Mouse (Mus musculus) hindbrain, embryonic 16.5 days (tissue): ENCODE data around the gene Gm10392. TPM values are rescaled to one million over a fixed set of nuclear protein-coding genes. Genes with fewer than 3 reads are reported as not detected.
A peak's percentile ranks its signal among the peaks of the same experiment; 100 is the strongest.

ENCODE experiments used
- ATAC-seq: fragments of 200-750 bp; cut with Nextera tagmentation; 2 replicates; pipeline ENCODE4 v1.8.0; 2017; ENCODE audit warnings: moderate TSS enrichment, moderate library complexity
- H3K27ac ChIP-seq: fragments of 300-500 bp; sonication (generic); 2 replicates; pipeline ENCODE4 v1.5.1; 2014; ENCODE audit warnings: low read depth, mild to moderate bottlenecking, control low read depth, low read length, moderate library complexity
- H3K27me3 ChIP-seq: fragments of 300-500 bp; sonication (generic); replicated peaks from 2 replicates; pipeline ENCODE4 v1.6.1; 2014; ENCODE audit warnings: low read length; ENCODE audit not compliant: control insufficient read depth, insufficient read depth
- H3K36me3 ChIP-seq: fragments of 300-500 bp; sonication (generic); 2 replicates; pipeline ENCODE4 v1.6.1; 2014; ENCODE audit warnings: mild to moderate bottlenecking, low read length, moderate library complexity, mixed read lengths; ENCODE audit not compliant: control insufficient read depth, insufficient read depth
- H3K4me1 ChIP-seq: fragments of 300-500 bp; sonication (generic); 2 replicates; pipeline ENCODE4 v1.6.1; 2014; ENCODE audit warnings: low read depth, low read length; ENCODE audit not compliant: control insufficient read depth, insufficient read depth
- H3K4me2 ChIP-seq: fragments of 300-500 bp; sonication (generic); 2 replicates; pipeline ENCODE4 v1.6.1; 2014; ENCODE audit warnings: mild to moderate bottlenecking, low read length, control low read depth, moderate library complexity
- H3K4me3 ChIP-seq: fragments of 300-500 bp; sonication (generic); 2 replicates; pipeline ENCODE4 v1.5.1; 2014; ENCODE audit warnings: mild to moderate bottlenecking, low read length, control low read depth, moderate library complexity
- H3K9ac ChIP-seq: fragments of 300-500 bp; sonication (generic); 2 replicates; pipeline ENCODE4 v1.6.1; 2014; ENCODE audit warnings: low read depth, mild to moderate bottlenecking, control low read depth, low read length, moderate library complexity
- H3K9me3 ChIP-seq: fragments of 300-500 bp; sonication (generic); 2 replicates; pipeline ENCODE4 v1.6.1; 2014; ENCODE audit warnings: mild to moderate bottlenecking, low read length, moderate library complexity; ENCODE audit not compliant: control insufficient read depth
- WGBS: fragments of 180-500 bp; shearing (Covaris S2); extraction: QIAGEN DNeasy Blood & Tissue Kit; methylation state at CpG from one replicate; pipeline ENCODE4 v1.1.7; 2014; 5-methylcytosine and 5-hydroxymethylcytosine counted together
- polyA plus RNA-seq: library from polyadenylated mRNA; unstranded; fragments of >200 nt; fragmentation: Nextera tagmentation; extraction: Ambion mirVana; gene quantifications from 2 replicates; pipeline ENCODE4 v1.2.1, GENCODE M21; 2015

The Gm10392 gene
- polyA plus RNA-seq, 1 experiment from 2014 or later = 0.19 TPM

DNA sequence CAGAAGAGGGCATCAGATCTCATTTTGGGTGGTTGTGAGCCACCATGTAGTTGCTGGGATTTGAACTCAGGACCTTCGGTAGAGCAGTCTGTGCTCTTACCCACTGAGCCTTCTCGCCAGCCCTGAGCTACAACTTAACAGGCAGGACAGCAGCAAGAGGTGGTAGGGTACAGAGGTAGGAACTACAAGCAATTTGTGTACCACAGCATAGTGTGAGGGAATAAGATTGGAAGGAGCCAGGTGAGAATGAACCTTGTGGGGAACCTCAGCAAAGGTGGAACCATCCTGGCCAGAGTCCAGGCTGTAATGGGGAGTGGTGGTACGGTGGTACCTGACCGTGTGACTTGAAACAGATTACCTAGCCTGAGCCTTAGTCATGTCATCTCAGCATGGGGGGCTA, 17.0 kb downstream of the Gm10392 start:
- H3K36me3 ChIP-seq = peaks cover 38% of the 10 kb centered on the region
- H3K9ac ChIP-seq = no peak overlapping the region
- H3K27ac ChIP-seq = no peak overlapping the region
- H3K4me3 ChIP-seq = no peak overlapping the region
- no peak for ATAC-seq
- H3K9me3 ChIP-seq = no peaks in the 10 kb centered on the region
- peaks cover 30% of the 10 kb centered on the region for H3K4me1 ChIP-seq
- no peaks in the 10 kb centered on the region for H3K27me3 ChIP-seq
- H3K4me2 ChIP-seq = no peak overlapping the region
- WGBS = 97% methylated on average over 4 of the region's 4 CpGs

DNA sequence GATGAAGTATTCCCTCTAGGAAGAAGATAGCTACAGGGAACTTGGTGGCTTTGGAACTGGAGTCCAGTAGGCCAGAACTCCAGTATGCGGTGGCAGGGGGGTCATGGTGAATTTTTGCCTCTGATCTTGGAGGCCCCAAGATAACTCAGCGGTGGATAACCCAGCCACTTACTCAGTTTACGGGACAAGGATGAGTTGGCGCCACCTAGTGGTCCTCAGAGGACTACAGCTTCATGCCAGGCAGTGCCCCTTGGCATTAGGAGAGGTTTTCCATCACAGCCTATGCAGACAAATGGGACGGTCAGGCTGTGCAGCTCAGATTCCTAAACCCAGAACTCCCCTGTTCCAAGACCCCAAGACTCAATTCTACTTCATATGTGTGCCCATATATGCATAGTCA, 17.6 kb downstream of the Gm10392 start:
- no peak for ATAC-seq

DNA sequence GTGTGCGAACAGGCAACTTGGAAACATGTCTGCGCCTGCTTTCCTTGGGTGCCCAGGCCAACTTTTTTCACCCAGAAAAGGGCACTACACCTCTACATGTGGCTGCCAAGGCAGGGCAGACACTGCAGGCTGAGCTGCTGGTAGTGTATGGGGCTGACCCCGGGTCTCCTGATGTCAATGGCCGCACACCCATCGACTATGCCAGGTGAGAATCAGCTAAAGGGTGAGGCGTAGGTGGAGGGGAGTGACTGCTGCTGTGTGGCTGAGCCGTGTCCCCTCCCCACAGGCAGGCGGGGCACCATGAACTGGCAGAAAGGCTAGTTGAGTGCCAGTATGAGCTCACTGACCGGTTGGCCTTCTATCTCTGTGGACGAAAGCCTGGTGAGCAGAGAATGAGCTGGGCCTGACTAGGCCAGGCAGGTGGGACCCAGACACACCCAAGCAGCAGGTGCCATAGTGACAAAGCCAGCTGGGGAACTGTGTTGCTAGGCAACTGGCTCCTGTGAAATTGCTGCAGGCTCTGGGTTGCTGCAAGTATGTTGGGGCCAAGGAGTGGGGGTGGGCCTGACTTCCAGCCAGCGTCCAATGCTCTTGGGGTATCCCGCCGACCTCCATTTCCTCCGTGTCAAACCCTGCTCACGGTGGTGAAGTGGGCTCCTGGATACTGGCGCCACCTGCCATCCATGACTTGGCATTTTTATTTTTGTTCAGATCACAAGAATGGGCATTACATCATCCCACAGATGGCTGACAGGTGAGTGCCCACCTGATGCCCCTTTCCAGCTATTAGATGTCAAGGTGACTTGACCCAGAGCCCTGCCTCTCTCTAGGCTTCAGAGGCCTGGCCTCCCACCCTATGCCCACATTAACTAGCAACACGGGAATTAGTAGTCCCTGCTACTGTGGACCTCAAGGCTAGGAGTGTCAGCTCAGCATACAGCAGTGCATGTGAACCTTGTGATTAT, 18.4 kb downstream of the Gm10392 start:
- Histone ChIP-seq H3K27ac (no peak overlapping the region), H3K4me3 (no peak overlapping the region), H3K4me2 (no peak overlapping the region), H3K9ac (no peak overlapping the region), H3K4me1 (peaks cover 36% of the 10 kb centered on the region), H3K27me3 (no peaks in the 10 kb centered on the region), H3K9me3 (no peaks in the 10 kb centered on the region), H3K36me3 (peaks cover 27% of the 10 kb centered on the region)
- WGBS = 72% methylated on average over 17 of the region's 17 CpGs
- ATAC-seq = no peak

More for the DNA sequence above, 17.6 kb downstream of the Gm10392 start:
- no peak overlapping the region for H3K4me2 ChIP-seq
- H3K4me1 ChIP-seq = peaks cover 32% of the 10 kb centered on the region
- 14% methylated on average over 5 of the region's 5 CpGs for WGBS
- peaks cover 33% of the 10 kb centered on the region for H3K36me3 ChIP-seq
- no peak overlapping the region for H3K4me3 ChIP-seq
- H3K9ac ChIP-seq = no peak overlapping the region
- H3K9me3 ChIP-seq = no peaks in the 10 kb centered on the region
- no peaks in the 10 kb centered on the region for H3K27me3 ChIP-seq
- H3K27ac ChIP-seq = no peak overlapping the region

DNA sequence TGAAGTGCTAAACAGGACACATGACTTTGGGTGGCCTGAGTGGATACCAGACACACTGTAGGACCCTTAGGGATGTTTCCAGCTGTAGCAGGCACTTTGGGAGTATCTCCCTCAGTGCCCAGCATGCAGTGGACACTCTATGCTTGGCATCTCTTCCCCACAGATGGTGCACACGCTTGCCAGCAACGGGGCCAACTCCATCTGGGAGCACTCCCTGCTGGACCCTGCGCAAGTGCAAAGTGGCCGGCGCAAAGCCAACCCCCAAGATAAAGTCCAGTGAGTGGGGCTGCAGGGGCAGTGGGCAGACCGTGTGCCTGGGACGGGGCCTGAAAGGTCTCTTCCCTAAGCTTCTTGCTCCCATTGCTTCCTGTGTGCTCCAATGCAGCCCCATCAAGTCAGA, 19.6 kb downstream of the Gm10392 start:
- H3K9me3 ChIP-seq = no peaks in the 10 kb centered on the region
- peaks cover 19% of the 10 kb centered on the region for H3K36me3 ChIP-seq
- H3K27ac ChIP-seq = no peak overlapping the region
- no peaks in the 10 kb centered on the region for H3K27me3 ChIP-seq
- no peak overlapping the region for H3K4me3 ChIP-seq
- peaks cover 49% of the 10 kb centered on the region for H3K4me1 ChIP-seq
- no peak for ATAC-seq
- H3K4me2 ChIP-seq = no peak overlapping the region
- H3K9ac ChIP-seq = no peak overlapping the region
- WGBS = 67% methylated on average over 7 of the region's 7 CpGs

DNA sequence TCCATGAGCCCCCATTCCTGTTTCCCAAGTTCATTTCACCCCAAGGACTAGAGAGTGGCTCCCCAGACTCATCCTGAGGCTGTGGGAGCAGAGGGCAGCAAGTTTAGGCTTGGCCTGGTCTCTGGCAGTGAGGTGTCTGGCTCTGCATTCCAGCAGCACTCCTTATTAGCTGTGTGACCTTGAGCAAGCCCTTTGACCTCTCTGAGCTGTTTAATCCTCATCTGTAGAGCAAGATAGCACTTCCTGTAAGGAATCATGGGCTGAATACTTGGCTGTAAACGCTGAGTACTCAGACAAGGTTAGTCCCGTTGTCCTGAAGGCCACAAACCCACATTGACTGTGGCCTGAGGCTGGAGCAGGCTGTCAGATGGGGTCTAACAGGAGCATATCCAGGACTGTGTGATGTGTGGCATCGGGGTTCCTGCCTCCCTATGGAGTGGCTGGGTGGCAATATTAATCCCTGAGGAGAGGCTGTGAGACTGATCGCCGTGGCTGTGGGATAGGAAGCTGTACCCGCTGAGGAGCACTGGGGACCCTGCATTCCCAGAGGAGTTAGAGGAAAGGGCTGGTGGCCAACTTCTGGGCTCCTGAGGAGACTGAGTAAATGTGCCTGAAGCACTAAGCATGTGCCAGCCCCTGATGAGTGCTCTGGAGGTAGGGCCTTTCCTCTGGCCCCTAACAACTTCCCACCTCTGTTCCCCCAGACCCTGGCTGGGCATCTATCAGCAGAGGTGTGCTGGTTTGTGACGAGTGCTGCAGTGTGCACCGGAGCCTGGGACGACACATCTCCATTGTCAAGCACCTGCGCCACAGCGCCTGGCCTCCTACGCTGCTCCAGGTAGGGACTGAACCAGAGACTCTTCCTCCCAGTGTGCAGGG, 20.5 kb downstream of the Gm10392 start:
- Histone ChIP-seq H3K27me3 (no peaks in the 10 kb centered on the region), H3K27ac (peak overlapping the region; percentile 10; the same call in 1 of the 2 replicates), H3K4me1 (peaks cover 53% of the 10 kb centered on the region), H3K36me3 (peaks cover 17% of the 10 kb centered on the region), H3K9ac (no peak overlapping the region), H3K4me2 (no peak overlapping the region), H3K9me3 (no peaks in the 10 kb centered on the region), H3K4me3 (no peak overlapping the region)
- WGBS = 68% methylated on average over 12 of the region's 12 CpGs
- ATAC-seq = no peak

DNA sequence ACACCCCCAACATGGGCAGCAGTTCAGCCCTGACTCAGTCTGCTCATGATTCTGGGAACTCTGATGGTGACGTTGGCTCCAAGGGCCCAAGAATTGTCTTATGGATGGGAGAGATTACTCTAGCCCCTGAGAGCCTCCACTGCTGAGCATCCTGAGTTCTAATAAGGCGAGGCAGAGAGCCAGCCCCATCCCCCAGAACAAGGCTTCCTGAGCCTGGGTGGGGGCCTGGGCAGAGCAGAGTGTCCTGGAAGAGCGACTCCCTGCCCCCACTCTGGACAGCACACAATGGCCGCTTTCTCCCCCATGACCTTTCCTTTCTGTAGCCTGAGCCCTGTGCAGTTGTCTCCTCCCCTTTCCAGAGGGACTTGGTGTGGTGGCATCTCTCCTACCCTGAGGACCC, 21.1 kb downstream of the Gm10392 start:
- H3K36me3 ChIP-seq = peaks cover 12% of the 10 kb centered on the region
- H3K4me2 ChIP-seq = no peak overlapping the region
- WGBS = 32% methylated on average over 4 of the region's 4 CpGs
- peaks cover 53% of the 10 kb centered on the region for H3K4me1 ChIP-seq
- H3K27me3 ChIP-seq = no peaks in the 10 kb centered on the region
- no peak overlapping the region for H3K4me3 ChIP-seq
- no peaks in the 10 kb centered on the region for H3K9me3 ChIP-seq
- no peak overlapping the region for H3K9ac ChIP-seq
- no peak for ATAC-seq
- 0 out of 2 replicates have a peak overlapping the region, but pooled peaks have one; percentile 10 for H3K27ac ChIP-seq

DNA sequence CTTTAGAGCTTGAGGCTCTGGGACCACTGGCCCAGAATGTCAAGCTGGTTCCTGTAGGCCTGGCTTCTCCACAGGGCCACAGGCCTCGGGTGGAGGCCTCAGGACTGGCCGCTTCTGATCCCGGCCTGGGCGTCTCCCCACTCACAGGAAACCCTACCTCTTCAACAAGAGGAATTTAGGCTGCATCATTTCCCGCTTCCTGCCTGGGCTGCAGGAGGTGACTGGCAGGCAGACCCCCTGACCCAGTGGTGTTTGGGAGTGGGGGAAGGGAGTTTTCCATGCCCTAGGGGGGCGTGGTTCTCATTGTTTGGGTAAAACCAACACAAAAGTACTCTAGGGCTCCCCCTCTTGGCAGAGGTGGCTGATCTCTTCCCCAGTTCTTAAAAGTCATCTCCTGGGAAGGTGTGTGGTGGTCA, 21.6 kb downstream of the Gm10392 start:
- ATAC-seq = no peak
- Histone ChIP-seq H3K27ac (peak overlapping the region; percentile 40; the same call in 1 of the 2 replicates), H3K27me3 (no peaks in the 10 kb centered on the region), H3K4me3 (no peak overlapping the region), H3K9me3 (no peaks in the 10 kb centered on the region), H3K4me1 (peaks cover 57% of the 10 kb centered on the region), H3K9ac (no peak overlapping the region; the same call in 1 of the 2 replicates), H3K36me3 (peaks cover 12% of the 10 kb centered on the region), H3K4me2 (no peak overlapping the region)
- WGBS = 16% methylated on average over 6 of the region's 6 CpGs

DNA sequence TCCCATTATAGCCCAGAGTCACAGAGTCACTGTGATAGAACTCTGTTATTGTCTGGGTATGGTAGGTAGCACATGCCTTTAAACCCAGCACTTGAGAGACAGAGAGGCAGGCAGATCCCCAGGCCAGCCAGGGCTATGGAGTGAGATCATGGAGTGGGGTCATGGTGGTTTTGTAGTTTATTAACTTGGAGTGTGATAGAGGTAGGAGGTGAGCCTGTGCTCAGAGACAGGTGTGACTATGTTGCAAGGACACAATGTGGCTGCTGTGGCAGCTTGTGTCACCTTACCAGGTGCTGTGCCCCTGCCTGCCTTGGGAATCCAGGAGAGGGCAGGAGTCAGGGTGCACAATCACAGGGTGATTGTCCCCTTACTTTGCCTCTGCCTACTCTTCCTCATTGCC, 23.5 kb downstream of the Gm10392 start:
- no peak overlapping the region for H3K27ac ChIP-seq
- no peak for ATAC-seq
- no peak overlapping the region; the same call in 1 of the 2 replicates for H3K4me2 ChIP-seq
- H3K9me3 ChIP-seq = no peaks in the 10 kb centered on the region
- H3K4me3 ChIP-seq = no peak overlapping the region
- H3K4me1 ChIP-seq = peaks cover 69% of the 10 kb centered on the region
- peaks cover 10% of the 10 kb centered on the region for H3K36me3 ChIP-seq
- H3K9ac ChIP-seq = no peak overlapping the region
- no peaks in the 10 kb centered on the region for H3K27me3 ChIP-seq

DNA sequence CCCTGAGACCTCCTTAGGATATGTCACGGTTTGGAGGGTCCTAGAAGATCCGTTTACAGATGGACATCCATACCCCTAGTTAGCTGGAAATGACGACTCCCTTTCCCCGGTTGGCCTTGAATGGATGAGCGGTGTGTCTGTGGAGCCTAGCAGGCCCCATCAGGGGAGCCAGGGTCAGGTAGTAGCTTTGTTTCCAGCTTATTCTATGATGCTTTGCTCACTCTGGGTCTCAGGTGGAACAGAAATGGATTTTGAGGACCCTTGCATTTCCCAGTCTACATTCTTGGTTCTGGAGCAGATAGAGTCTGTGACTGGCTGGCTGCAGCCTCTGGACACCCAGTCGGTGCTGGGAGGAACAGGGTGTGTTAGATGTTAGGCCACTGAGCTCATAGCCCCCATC, 24.2 kb downstream of the Gm10392 start:
- Histone ChIP-seq H3K4me1 (peaks cover 70% of the 10 kb centered on the region), H3K4me2 (peak overlapping the region; percentile 77), H3K27me3 (no peaks in the 10 kb centered on the region), H3K36me3 (peaks cover 2% of the 10 kb centered on the region; the same call in 1 of the 2 replicates), H3K9ac (peak overlapping the region; percentile 93), H3K27ac (no peak overlapping the region), H3K4me3 (peak overlapping the region; percentile 95; the same call in 1 of the 2 replicates), H3K9me3 (no peaks in the 10 kb centered on the region)
- no peak for ATAC-seq
- 70% methylated on average over 6 of the region's 6 CpGs for WGBS
